Mouse (Mus musculus) spleen, adult 18-20 months (tissue): Measurements from ENCODE around the gene Gpr152.
"Not testable (repeated sequence)": the region's sequence is repeated elsewhere in the genome, so short reads cannot be mapped to it uniquely, and the experiment has no call there.

Experiments
- DNase-seq, 2 experiments: peaks; one replicate each; pipeline ENCODE4 v3.0.0; 2022; ENCODE audit warnings: mixed read lengths in 2 of 2

The Gpr152 gene

GRCm38 (mm10) chr19:4112063-4112960, 27.3 kb upstream of the Gpr152 start:
- DNase-seq = no peak

- DNase-seq = peak; percentile 36 to 51
These were observed 26.3 kb upstream of the Gpr152 start for GRCm38 (mm10) chr19:4113186-4113805.

- peak; percentile 57 to 70 for DNase-seq
These were observed 25.8 kb upstream of the Gpr152 start for GRCm38 (mm10) chr19:4113806-4114230.

- DNase-seq = no peak
These were observed 25.0 kb upstream of the Gpr152 start for GRCm38 (mm10) chr19:4114551-4114950.

- no peak for DNase-seq
These were observed 24.4 kb upstream of the Gpr152 start for GRCm38 (mm10) chr19:4115144-4115543.

GRCm38 (mm10) chr19:4115816-4116215, 23.8 kb upstream of the Gpr152 start:
- DNase-seq = no peak

- DNase-seq = no peak
These were observed 22.6 kb upstream of the Gpr152 start for GRCm38 (mm10) chr19:4117006-4117405.

GRCm38 (mm10) chr19:4118350-4118749, 21.2 kb upstream of the Gpr152 start:
- no peak for DNase-seq

GRCm38 (mm10) chr19:4119716-4120487, 19.7 kb upstream of the Gpr152 start:
- DNase-seq = no peak

GRCm38 (mm10) chr19:4120496-4120895, 19.1 kb upstream of the Gpr152 start:
- no peak for DNase-seq

- peak; percentile 96 to 98 for DNase-seq
These were observed 18.3 kb upstream of the Gpr152 start for GRCm38 (mm10) chr19:4121097-4121805.

- not testable (repeated sequence) for DNase-seq
These were observed 17.7 kb upstream of the Gpr152 start for GRCm38 (mm10) chr19:4121896-4122295.

- DNase-seq = no peak
These were observed 16.9 kb upstream of the Gpr152 start for GRCm38 (mm10) chr19:4122411-4123370.

GRCm38 (mm10) chr19:4124432-4124831, 15.2 kb upstream of the Gpr152 start:
- no peak for DNase-seq

- DNase-seq = not testable (repeated sequence)
These were observed 14.3 kb upstream of the Gpr152 start for GRCm38 (mm10) chr19:4125268-4125667.

GRCm38 (mm10) chr19:4125741-4126696, 13.6 kb upstream of the Gpr152 start, which contains the start of gene Aip:
Gene Aip, minus strand, starts transcription at chr19:4125858.
- peak; percentile 98 to 99 for DNase-seq

GRCm38 (mm10) chr19:4126759-4127495, 12.7 kb upstream of the Gpr152 start:
- DNase-seq = no peak

- DNase-seq = no peak
These were observed 10.1 kb upstream of the Gpr152 start for GRCm38 (mm10) chr19:4129462-4129861.

GRCm38 (mm10) chr19:4130106-4130505, 9.5 kb upstream of the Gpr152 start:
- no peak for DNase-seq
